Comparison of ENCODE assay signal across 10 mouse cellular contexts in genomic region chr1:42683861-42684260, GRCm38 (mm10). TPM values are rescaled to one million over a fixed set of nuclear protein-coding genes. Genes with fewer than 3 reads are reported as not detected.
DNase-seq lines count a peak whose midpoint lies in the region; ATAC-seq and TF ChIP-seq lines count a peak whose summit lies in the region.
"Had no signal": no experiment of that assay in that cellular context is flagged by ENCODE, and none has a peak within 500 bp of the region (broad histone marks: within the 10 kb centered on the region; RNA-seq: fewer than 3 reads in every experiment).

No protein-coding gene starts in this region.

- H3K27me3 ChIP-seq in intestine, embryonic 14.5 days (replicated peaks; ENCODE audit: control insufficient read depth, insufficient read depth, low read length), result peaks cover 72% of the 10 kb centered on the region
- H3K27me3 ChIP-seq in intestine, postnatal 0 days (replicated peaks; ENCODE audit: control insufficient read depth, insufficient read depth, low read length), result peaks cover 65% of the 10 kb centered on the region
- H3K27me3 ChIP-seq in forebrain, embryonic 14.5 days (replicated peaks; ENCODE audit: control insufficient read depth, insufficient read depth, low read length), result no peaks in the 10 kb centered on the region
- peaks cover 48% of the 10 kb centered on the region for H3K27me3 ChIP-seq in midbrain, embryonic 10.5 days (ENCODE audit: low read depth, poor library complexity, severe bottlenecking)
- H3K27me3 ChIP-seq: CH12.LX had no signal

- H3K36me3 ChIP-seq in intestine, embryonic 14.5 days (ENCODE audit: control insufficient read depth, insufficient read depth, low read length), result no peaks in the 10 kb centered on the region
- no peaks in the 10 kb centered on the region for H3K36me3 ChIP-seq in intestine, postnatal 0 days (ENCODE audit: control insufficient read depth, insufficient read depth)
- H3K36me3 ChIP-seq in forebrain, embryonic 14.5 days (ENCODE audit: control insufficient read depth, insufficient read depth, low read length), result no peaks in the 10 kb centered on the region
- peaks cover 18% of the 10 kb centered on the region for H3K36me3 ChIP-seq in midbrain, embryonic 10.5 days

- DNase-seq in intestine, embryonic 14.5 days (ENCODE audit: low spot score), result no peak
- DNase-seq in forebrain, embryonic 14.5 days (ENCODE audit: low spot score), result peak; percentile 64
- DNase-seq in midbrain, embryonic 10.5 days (ENCODE audit: low spot score), result no peak
- DNase-seq in thymus, adult 18-20 months, result no peak
- no peak for DNase-seq in embryo, embryonic 10 days (ENCODE audit: low spot score)
- DNase-seq: lung, adult 18-20 months had no signal

- H3K9me3 ChIP-seq in intestine, embryonic 14.5 days (ENCODE audit: control insufficient read depth, low read length), result no peaks in the 10 kb centered on the region
- H3K9me3 ChIP-seq in intestine, postnatal 0 days (ENCODE audit: control insufficient read depth), result no peaks in the 10 kb centered on the region
- H3K9me3 ChIP-seq in forebrain, embryonic 14.5 days (replicated peaks; ENCODE audit: control insufficient read depth, low read length), result no peaks in the 10 kb centered on the region
- no peaks in the 10 kb centered on the region for H3K9me3 ChIP-seq in midbrain, embryonic 10.5 days (replicated peaks)

- no peak for TF ChIP-seq POLR2A in cortical plate, adult 2 months (IDR thresholded peaks at IDR 0.05; ENCODE audit: extremely low read depth, insufficient read depth, low read length)

- peak overlapping the region; percentile 55 for H3K4me2 ChIP-seq in intestine, embryonic 14.5 days (ENCODE audit: low read length)
- H3K4me2 ChIP-seq in intestine, postnatal 0 days (replicated peaks; ENCODE audit: low read depth), result no peak overlapping the region
- peak overlapping the region; percentile 97 for H3K4me2 ChIP-seq in forebrain, embryonic 14.5 days (ENCODE audit: low read length)

- TF ChIP-seq CTCF in intestine, postnatal 0 days (IDR thresholded peaks at IDR 0.05; ENCODE audit: low read depth), result no peak
- TF ChIP-seq CTCF in cortical plate, adult 2 months (IDR thresholded peaks at IDR 0.05; ENCODE audit: extremely low read depth, insufficient read depth, low read length), result no peak

- 5% methylated on average over 6 of the region's 6 CpGs for WGBS in intestine, embryonic 14.5 days
- 9% methylated on average over 6 of the region's 6 CpGs for whole genome bisulfite sequencing in intestine, postnatal 0 days
- under 1% methylated on average over 6 of the region's 6 CpGs for WGBS in forebrain, embryonic 14.5 days
- WGBS in midbrain, embryonic 10.5 days, result 3% methylated on average over 6 of the region's 6 CpGs

- no peak overlapping the region for H3K9ac ChIP-seq in intestine, embryonic 14.5 days (ENCODE audit: low read length)
- H3K9ac ChIP-seq in intestine, postnatal 0 days (ENCODE audit: low read depth, low read length), result no peak overlapping the region
- peak overlapping the region; percentile 99 for H3K9ac ChIP-seq in forebrain, embryonic 14.5 days (ENCODE audit: low read length)

- H3K27ac ChIP-seq in intestine, embryonic 14.5 days (ENCODE audit: low read depth), result no peak overlapping the region
- no peak overlapping the region for H3K27ac ChIP-seq in intestine, postnatal 0 days (ENCODE audit: low read depth, low read length)
- H3K27ac ChIP-seq in cortical plate, adult 2 months (ENCODE audit: insufficient read depth, low read length), result peak overlapping the region; percentile 75
- peak overlapping the region; percentile 99 for H3K27ac ChIP-seq in forebrain, embryonic 14.5 days (ENCODE audit: low read depth, low read length)
- peak overlapping the region; percentile 99 for H3K27ac ChIP-seq in midbrain, embryonic 10.5 days (replicated peaks)

- H3K4me3 ChIP-seq in intestine, embryonic 14.5 days (ENCODE audit: low read depth, low read length), result peak overlapping the region; percentile 36; the same call in 1 of the 2 replicates
- H3K4me3 ChIP-seq in intestine, postnatal 0 days (ENCODE audit: low read depth, low read length), result no peak overlapping the region
- H3K4me3 ChIP-seq in cortical plate, adult 2 months (ENCODE audit: insufficient read depth, low read length), result peak overlapping the region; percentile 76
- peak overlapping the region; percentile 94 for H3K4me3 ChIP-seq in forebrain, embryonic 14.5 days (ENCODE audit: low read depth, low read length)
- H3K4me3 ChIP-seq in midbrain, embryonic 10.5 days, result peak overlapping the region; percentile 99

- no peak for ATAC-seq in intestine, embryonic 14.5 days (replicated peaks; ENCODE audit: low FRiP score, low TSS enrichment, low read depth)
- ATAC-seq in intestine, postnatal 0 days, result no peak
- ATAC-seq in forebrain, embryonic 14.5 days, result peak; percentile 10; the same call in 1 of the 2 replicates
- no peak for ATAC-seq in megakaryocyte, adult 5-6 weeks (ENCODE audit: poor library complexity, severe bottlenecking)

- H3K4me1 ChIP-seq in intestine, embryonic 14.5 days (replicated peaks; ENCODE audit: control insufficient read depth, insufficient read depth, low read length), result peaks cover 5% of the 10 kb centered on the region
- H3K4me1 ChIP-seq in intestine, postnatal 0 days (replicated peaks; ENCODE audit: control insufficient read depth, insufficient read depth, low read length), result no peaks in the 10 kb centered on the region
- H3K4me1 ChIP-seq in cortical plate, adult 2 months (ENCODE audit: control insufficient read depth, insufficient read depth, low read length), result peaks cover 2% of the 10 kb centered on the region; the same call in 1 of the 2 replicates
- peaks cover 29% of the 10 kb centered on the region for H3K4me1 ChIP-seq in forebrain, embryonic 14.5 days (ENCODE audit: control insufficient read depth, insufficient read depth, low read length)
- peaks cover 77% of the 10 kb centered on the region for H3K4me1 ChIP-seq in midbrain, embryonic 10.5 days

RNA-seq across cellular contexts. Expression of gene Pou3f3, which starts 11.7 kb away (rescaled TPM):
- polyA plus RNA-seq in intestine, embryonic 14.5 days (2014; fragmentation: Nextera tagmentation; extraction: Ambion mirVana), result 0.24 and 0.28 TPM in 2 replicates
- polyA plus RNA-seq in intestine, postnatal 0 days (2015; fragmentation: Nextera tagmentation; extraction: Ambion mirVana), result 0.14 TPM in 1 of 2 replicates, not detected in the other
- polyA plus RNA-seq in cortical plate, adult 2 months (2012; rRNA removed), result 37.5 and 39.1 TPM in 2 replicates
- 28.9 and 35.3 TPM in 2 replicates for polyA plus RNA-seq in forebrain, embryonic 14.5 days (2014; fragmentation: Nextera tagmentation; extraction: Ambion mirVana)
- polyA plus RNA-seq in midbrain, embryonic 10.5 days (2016; fragmentation: Nextera tagmentation; extraction: Ambion mirVana), result 18.2 and 22.2 TPM in 2 replicates
- total RNA-seq in megakaryocyte, adult 5-6 weeks (2015), result not detected in 2 replicates
- total RNA-seq in megakaryocyte, adult 5-6 weeks (2017), result not detected in 2 replicates
- total RNA-seq: CH12.LX had no signal

Comparison
In these comparisons a context has a peak if more than half of its experiments do, and no peak if none do; other contexts are left out.
1. H3K27ac ChIP-seq: peak in cortical plate, adult 2 months (single experiment), forebrain, embryonic 14.5 days (single experiment) and midbrain, embryonic 10.5 days (single experiment); none in intestine, embryonic 14.5 days (single experiment) and intestine, postnatal 0 days (single experiment).
2. RNA of gene Pou3f3, which starts 11.7 kb away (polyA plus RNA-seq): 37.5 to 39.1 TPM in cortical plate, adult 2 months, 28.9 to 35.3 TPM in forebrain, embryonic 14.5 days and 18.2 to 22.2 TPM in midbrain, embryonic 10.5 days; 0.24 to 0.28 TPM in intestine, embryonic 14.5 days and 0.14 TPM in intestine, postnatal 0 days; every median in the first group is over 10 times any median in the second.